Mouse (Mus musculus): Measurements from ENCODE around the gene Acbd4. TPM values are rescaled to one million over a fixed set of nuclear protein-coding genes. Genes with fewer than 3 reads are reported as not detected.

Acbd4 gene
- polyA plus RNA-seq, 1 experiment = 17.9 TPM

DNA sequence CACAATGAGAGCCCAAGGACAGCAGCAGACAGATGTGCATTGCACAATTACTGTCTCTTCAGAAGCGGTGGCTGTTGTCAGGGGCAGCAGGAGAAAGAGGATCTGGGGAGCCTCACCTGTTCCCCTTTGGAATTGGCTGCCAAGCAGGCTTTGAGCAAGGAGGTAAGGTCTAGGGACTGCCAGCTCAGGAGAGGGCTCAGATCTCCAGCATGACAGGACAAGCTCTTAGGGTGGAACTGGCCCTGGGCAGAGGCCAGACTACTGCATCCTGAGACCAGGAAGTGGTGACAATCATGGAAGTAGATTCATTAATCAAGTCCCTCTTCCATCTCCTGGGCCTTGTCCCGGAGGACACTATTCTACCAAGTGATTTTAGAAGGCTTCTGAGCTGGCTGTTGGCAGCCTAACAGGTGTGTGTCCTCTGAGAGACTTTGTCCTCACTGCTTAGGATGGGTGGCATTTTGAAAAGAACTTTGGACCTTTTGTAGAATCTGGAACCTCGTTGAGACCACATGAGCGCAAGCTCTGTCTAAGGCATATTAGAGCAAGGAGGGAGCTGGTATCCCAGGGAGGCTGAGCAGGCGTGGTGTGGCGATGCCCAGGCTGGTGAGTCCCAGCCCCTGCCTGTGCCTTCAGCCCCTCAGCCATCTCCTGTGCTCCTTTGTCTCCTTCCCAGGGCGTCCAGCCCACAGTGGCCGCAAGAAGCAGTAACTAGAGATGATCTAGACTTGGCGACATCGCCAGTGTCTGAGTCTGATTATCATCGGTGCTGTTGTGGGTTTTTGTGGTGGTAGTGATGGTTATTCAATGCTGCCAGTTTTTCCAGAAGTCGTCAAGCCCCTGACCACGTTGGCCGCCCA lies 35.1 kb upstream of the Acbd4 start:
- WGBS = 92% methylated on average over 14 of the region's 14 CpGs
- H3K4me3 ChIP-seq (ENCODE audit: extremely low read depth, insufficient read depth, insufficient read length) = no peak overlapping the region
- H3K27ac ChIP-seq (ENCODE audit: insufficient read depth, low read length) = no peak overlapping the region
- peaks cover 56% of the 10 kb centered on the region for H3K36me3 ChIP-seq (ENCODE audit: control insufficient read depth, insufficient read depth, low read length)
- DNase-seq (ENCODE audit: low read depth in 1 of 2, low spot score in 2 of 2) = no peak
- H3K4me1 ChIP-seq (ENCODE audit: control insufficient read depth, insufficient read depth, insufficient read length) = no peaks in the 10 kb centered on the region
- TF ChIP-seq POLR2A (IDR thresholded peaks at IDR 0.05; ENCODE audit: low read depth, low read length) (no peak), CTCF (IDR thresholded peaks at IDR 0.05; ENCODE audit: extremely low read depth, insufficient read depth, insufficient read length, insufficient replicate concordance) (no peak)
- H3K27me3 ChIP-seq (ENCODE audit: control insufficient read depth, insufficient read depth, low read length) = no peaks in the 10 kb centered on the region

DNA sequence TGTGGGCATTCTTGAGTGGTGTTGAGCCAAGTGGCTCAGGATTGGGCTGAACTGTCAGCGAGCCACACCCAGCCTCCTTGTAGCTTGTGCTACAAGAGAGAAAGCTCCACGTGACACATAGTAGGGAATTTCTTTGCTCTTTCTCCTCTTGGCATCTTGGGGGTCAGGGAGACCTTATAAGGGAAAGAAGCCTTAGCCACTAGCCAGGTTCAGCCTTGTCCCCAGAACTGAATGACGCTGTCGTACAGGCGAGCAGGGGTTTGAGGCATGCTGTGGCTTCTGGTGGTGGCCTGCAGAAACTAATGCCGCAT lies 34.5 kb upstream of the Acbd4 start:
- DNase-seq (ENCODE audit: low read depth in 1 of 2, low spot score in 2 of 2) = no peak
- no peak overlapping the region for H3K4me3 ChIP-seq (ENCODE audit: extremely low read depth, insufficient read depth, insufficient read length)
- no peaks in the 10 kb centered on the region for H3K27me3 ChIP-seq (ENCODE audit: control insufficient read depth, insufficient read depth, low read length)
- TF ChIP-seq POLR2A (IDR thresholded peaks at IDR 0.05; ENCODE audit: low read depth, low read length) (no peak), CTCF (IDR thresholded peaks at IDR 0.05; ENCODE audit: extremely low read depth, insufficient read depth, insufficient read length, insufficient replicate concordance) (no peak)
- H3K36me3 ChIP-seq (ENCODE audit: control insufficient read depth, insufficient read depth, low read length) = peaks cover 52% of the 10 kb centered on the region
- no peaks in the 10 kb centered on the region for H3K4me1 ChIP-seq (ENCODE audit: control insufficient read depth, insufficient read depth, insufficient read length)
- WGBS = 94% methylated on average over 6 of the region's 6 CpGs
- no peak overlapping the region for H3K27ac ChIP-seq (ENCODE audit: insufficient read depth, low read length)

DNA sequence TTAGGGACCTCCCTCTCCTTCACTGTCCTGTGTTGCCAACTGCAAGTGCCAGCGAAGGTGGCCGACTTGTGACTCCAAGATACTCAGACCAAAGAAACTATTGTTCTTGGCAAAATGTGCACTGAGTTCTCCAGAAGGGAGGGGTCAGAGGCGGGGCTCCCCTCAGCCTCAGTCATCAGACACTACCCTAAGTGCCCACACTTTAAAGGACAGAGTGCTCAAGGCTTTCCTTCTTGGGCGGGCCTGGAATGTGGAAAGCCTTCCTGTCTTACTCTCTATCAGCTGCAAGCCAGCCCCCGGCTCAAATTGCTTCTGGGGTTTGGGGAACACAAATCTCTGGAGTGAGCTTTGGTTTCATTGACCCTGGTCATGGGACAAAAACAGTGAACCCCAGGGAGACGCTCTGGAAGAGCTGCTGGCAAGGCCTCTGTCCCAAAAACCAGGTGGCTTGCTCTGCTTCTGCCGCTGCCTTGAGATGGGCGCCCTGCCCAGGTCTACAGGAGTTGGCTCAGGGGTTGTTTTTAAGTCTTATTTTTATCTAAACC lies 34.0 kb upstream of the Acbd4 start:
- Histone ChIP-seq H3K27ac (ENCODE audit: insufficient read depth, low read length) (no peak overlapping the region), H3K4me3 (ENCODE audit: extremely low read depth, insufficient read depth, insufficient read length) (no peak overlapping the region), H3K36me3 (ENCODE audit: control insufficient read depth, insufficient read depth, low read length) (peaks cover 52% of the 10 kb centered on the region), H3K27me3 (ENCODE audit: control insufficient read depth, insufficient read depth, low read length) (no peaks in the 10 kb centered on the region), H3K4me1 (ENCODE audit: control insufficient read depth, insufficient read depth, insufficient read length) (no peaks in the 10 kb centered on the region)
- no peak for DNase-seq (ENCODE audit: low read depth in 1 of 2, low spot score in 2 of 2)
- WGBS = 74% methylated on average over 8 of the region's 8 CpGs
- TF ChIP-seq CTCF (IDR thresholded peaks at IDR 0.05; ENCODE audit: extremely low read depth, insufficient read depth, insufficient read length, insufficient replicate concordance) (no peak), POLR2A (IDR thresholded peaks at IDR 0.05; ENCODE audit: low read depth, low read length) (no peak)

DNA sequence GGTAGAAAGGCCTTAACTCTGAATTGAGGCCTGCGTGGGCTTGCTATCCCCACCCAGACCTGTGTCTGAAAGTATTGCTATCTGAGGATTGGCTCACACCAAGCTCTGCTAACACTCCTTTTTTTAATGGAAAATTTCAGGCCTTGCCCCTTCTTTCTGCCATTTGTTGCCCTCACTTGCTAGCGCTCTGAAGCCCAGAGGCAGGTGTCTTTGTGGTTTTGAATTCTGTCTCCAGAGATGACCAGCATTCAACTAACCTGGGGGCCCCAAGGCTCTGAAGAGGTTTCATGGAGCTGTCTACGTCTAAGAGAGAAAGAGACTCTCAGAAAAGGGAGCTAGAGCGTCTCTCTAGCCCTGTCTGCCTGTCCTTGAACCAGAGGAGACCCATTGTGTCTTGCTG lies 33.2 kb upstream of the Acbd4 start:
- H3K27ac ChIP-seq (ENCODE audit: insufficient read depth, low read length) = no peak overlapping the region
- peaks cover 48% of the 10 kb centered on the region for H3K36me3 ChIP-seq (ENCODE audit: control insufficient read depth, insufficient read depth, low read length)
- WGBS = 62% methylated on average over 4 of the region's 4 CpGs
- TF ChIP-seq CTCF (IDR thresholded peaks at IDR 0.05; ENCODE audit: extremely low read depth, insufficient read depth, insufficient read length, insufficient replicate concordance) (no peak), POLR2A (IDR thresholded peaks at IDR 0.05; ENCODE audit: low read depth, low read length) (no peak)
- DNase-seq (ENCODE audit: low read depth in 1 of 2, low spot score in 2 of 2) = no peak
- no peak overlapping the region for H3K4me3 ChIP-seq (ENCODE audit: extremely low read depth, insufficient read depth, insufficient read length)
- H3K27me3 ChIP-seq (ENCODE audit: control insufficient read depth, insufficient read depth, low read length) = no peaks in the 10 kb centered on the region
- H3K4me1 ChIP-seq (ENCODE audit: control insufficient read depth, insufficient read depth, insufficient read length) = no peaks in the 10 kb centered on the region

DNA sequence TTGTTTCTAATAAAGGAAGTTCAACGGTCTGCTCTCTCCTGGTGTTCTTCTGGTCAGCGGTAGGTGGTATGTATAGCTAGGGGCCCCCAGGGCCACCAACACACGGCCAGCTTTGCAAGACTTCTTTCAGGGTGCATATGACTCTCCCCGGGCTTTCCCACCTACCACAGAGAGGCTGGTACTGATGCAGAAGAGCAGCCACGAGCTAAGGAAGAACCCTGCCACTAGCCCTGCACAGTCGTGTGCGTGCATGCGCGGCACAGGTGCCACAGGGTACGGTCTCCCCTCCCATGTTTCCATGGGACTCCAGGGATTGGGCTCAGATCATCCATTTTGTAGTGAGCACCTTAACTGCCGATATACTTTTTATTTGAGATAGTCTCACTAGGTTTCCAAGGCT lies 32.6 kb upstream of the Acbd4 start:
- Histone ChIP-seq H3K4me3 (ENCODE audit: extremely low read depth, insufficient read depth, insufficient read length) (no peak overlapping the region), H3K4me1 (ENCODE audit: control insufficient read depth, insufficient read depth, insufficient read length) (no peaks in the 10 kb centered on the region), H3K27ac (ENCODE audit: insufficient read depth, low read length) (no peak overlapping the region), H3K36me3 (ENCODE audit: control insufficient read depth, insufficient read depth, low read length) (peaks cover 42% of the 10 kb centered on the region), H3K27me3 (ENCODE audit: control insufficient read depth, insufficient read depth, low read length) (no peaks in the 10 kb centered on the region)
- no peak for TF ChIP-seq POLR2A (IDR thresholded peaks at IDR 0.05; ENCODE audit: low read depth, low read length)
- no peak for TF ChIP-seq CTCF (IDR thresholded peaks at IDR 0.05; ENCODE audit: extremely low read depth, insufficient read depth, insufficient read length, insufficient replicate concordance)
- 83% methylated on average over 11 of the region's 11 CpGs for WGBS
- DNase-seq (ENCODE audit: low read depth in 1 of 2, low spot score in 2 of 2) = no peak

DNA sequence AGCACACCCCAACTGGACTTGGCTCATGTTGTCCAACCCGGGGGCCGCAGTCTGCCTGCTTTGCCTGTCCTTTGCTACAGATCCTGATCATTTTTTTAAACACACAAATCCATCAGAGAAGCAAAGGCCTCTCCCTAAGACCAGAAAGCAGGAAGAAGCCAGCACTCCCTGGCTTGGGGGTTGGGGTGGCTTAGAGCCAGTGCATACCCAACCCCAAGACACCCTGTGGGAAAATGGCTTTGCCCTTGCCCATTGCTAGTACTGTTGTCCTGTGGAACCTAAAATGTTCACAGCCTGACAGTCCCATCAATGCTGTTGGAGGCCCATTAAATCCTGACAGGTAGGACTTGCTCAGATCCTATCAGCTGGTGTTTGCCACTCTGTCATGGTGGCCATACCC lies 31.8 kb upstream of the Acbd4 start:
- H3K4me3 ChIP-seq (ENCODE audit: extremely low read depth, insufficient read depth, insufficient read length) = no peak overlapping the region
- 96% methylated on average over 2 of the region's 2 CpGs for WGBS
- no peaks in the 10 kb centered on the region for H3K27me3 ChIP-seq (ENCODE audit: control insufficient read depth, insufficient read depth, low read length)
- H3K27ac ChIP-seq (ENCODE audit: insufficient read depth, low read length) = no peak overlapping the region
- no peaks in the 10 kb centered on the region for H3K4me1 ChIP-seq (ENCODE audit: control insufficient read depth, insufficient read depth, insufficient read length)
- TF ChIP-seq CTCF (IDR thresholded peaks at IDR 0.05; ENCODE audit: extremely low read depth, insufficient read depth, insufficient read length, insufficient replicate concordance) (no peak), POLR2A (IDR thresholded peaks at IDR 0.05; ENCODE audit: low read depth, low read length) (no peak)
- peaks cover 34% of the 10 kb centered on the region for H3K36me3 ChIP-seq (ENCODE audit: control insufficient read depth, insufficient read depth, low read length)
- DNase-seq (ENCODE audit: low read depth in 1 of 2, low spot score in 2 of 2) = no peak

DNA sequence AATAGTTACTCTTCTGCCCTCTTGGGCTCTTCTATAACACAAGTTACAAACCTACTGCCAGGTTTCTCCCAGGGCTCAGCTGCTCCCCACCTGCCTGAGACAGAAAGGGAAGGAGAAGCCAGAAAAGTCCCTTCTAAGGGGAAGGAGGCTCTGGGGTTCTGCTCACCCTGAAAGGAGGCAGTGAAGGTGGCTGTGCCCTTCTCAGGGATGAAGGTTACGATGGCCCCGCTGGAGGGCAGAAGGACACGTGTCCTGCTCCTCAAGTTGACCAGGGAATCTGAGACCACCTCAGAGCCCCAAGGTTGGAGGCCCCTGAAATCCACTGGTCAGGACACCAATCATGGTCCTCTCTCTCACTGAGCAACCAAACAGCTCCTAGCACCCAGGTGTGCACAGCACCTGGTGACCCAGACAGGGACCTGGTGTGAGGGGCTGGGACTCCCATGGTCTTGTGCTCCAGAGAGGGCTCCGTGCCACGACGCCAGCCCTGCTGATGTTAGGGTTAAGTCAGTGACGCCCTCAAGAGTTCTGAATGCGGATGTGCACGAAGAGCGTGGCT lies 31.1 kb upstream of the Acbd4 start:
- WGBS = 95% methylated on average over 10 of the region's 10 CpGs

More for the DNA sequence above, 31.1 kb upstream of the Acbd4 start:
- H3K36me3 ChIP-seq (ENCODE audit: control insufficient read depth, insufficient read depth, low read length) = peaks cover 31% of the 10 kb centered on the region
- H3K4me3 ChIP-seq (ENCODE audit: extremely low read depth, insufficient read depth, insufficient read length) = no peak overlapping the region
- H3K27me3 ChIP-seq (ENCODE audit: control insufficient read depth, insufficient read depth, low read length) = no peaks in the 10 kb centered on the region
- no peaks in the 10 kb centered on the region for H3K4me1 ChIP-seq (ENCODE audit: control insufficient read depth, insufficient read depth, insufficient read length)
- no peak overlapping the region for H3K27ac ChIP-seq (ENCODE audit: insufficient read depth, low read length)
- DNase-seq (ENCODE audit: low read depth in 1 of 2, low spot score in 2 of 2) = no peak
- TF ChIP-seq CTCF (IDR thresholded peaks at IDR 0.05; ENCODE audit: extremely low read depth, insufficient read depth, insufficient read length, insufficient replicate concordance) (no peak), POLR2A (IDR thresholded peaks at IDR 0.05; ENCODE audit: low read depth, low read length) (no peak)

Data from spleen, adult 2 months (tissue).